Mouse (Mus musculus): ENCODE results near the gene Fmod.

Fmod gene

DNA sequence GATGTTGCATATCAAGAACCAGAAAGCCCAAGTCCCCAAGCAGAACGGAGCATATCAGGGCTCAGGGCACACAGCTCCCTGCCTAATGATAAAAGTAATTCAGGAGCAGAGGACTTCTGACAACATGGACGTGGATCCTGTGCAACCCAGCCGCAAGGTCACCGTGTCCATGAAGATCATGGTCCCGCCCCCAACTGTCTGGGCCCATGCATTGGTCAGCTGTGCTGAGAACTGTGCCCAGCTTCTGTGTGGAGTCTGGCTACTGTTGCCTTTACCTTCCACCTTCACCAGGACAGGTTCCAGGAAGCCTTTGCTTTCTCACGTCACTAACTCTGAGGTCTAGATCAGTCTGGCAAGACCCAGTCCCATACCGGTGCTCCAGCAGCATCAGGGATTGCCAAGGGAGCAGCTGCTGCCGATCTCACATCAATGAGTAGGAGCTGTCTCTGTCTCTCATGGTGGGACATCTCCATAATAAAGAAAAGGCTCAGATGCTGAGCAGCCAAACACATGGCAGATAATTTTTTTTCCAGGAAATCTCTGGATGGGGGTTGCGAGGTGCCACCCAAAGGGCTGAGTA, 18.7 kb downstream of the Fmod start:
- DNase-seq (ENCODE audit: low spot score in 2 of 2): no peak

DNA sequence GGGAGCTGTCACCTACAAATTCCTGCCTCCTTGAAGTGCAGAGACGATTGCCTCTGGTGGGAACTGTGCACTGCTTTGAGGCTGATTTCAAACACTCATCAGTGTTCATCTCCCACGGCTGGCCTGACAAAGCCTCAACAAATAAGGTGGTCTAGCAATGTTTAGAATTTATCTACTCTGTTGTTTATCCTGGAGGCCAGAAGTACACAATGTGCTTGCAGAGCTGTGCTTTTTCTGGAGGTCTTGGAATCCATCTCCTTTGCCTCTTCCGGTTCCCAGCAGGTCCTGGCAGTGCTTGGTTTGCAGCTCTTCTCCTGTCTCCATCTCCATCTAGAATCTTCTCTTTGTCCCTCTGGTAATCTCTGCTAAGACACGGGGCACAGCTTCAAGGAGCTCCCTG, 19.2 kb downstream of the Fmod start:
- DNase-seq (ENCODE audit: low spot score in 2 of 2): no peak

DNA sequence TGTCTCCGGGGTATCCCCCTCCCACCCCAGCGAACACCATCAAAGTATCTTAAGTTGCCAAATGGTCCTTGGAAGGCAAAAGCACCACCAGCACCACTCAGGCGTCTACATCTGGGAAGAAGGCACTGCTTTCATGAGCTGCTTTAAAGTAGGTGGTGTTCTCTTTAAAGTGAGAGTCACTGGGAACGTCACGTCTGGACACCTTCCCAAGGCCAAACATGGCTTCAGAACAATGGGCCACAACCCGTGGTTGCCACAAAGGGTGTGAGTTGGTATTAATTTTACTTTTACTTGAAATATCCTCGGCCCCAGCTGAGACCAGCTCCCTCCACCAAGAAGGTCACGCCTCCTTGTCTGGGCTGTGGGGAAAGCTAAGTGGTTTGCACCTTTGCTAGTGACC, 20.7 kb downstream of the Fmod start:
- no peak for DNase-seq (ENCODE audit: low spot score in 2 of 2)

DNA sequence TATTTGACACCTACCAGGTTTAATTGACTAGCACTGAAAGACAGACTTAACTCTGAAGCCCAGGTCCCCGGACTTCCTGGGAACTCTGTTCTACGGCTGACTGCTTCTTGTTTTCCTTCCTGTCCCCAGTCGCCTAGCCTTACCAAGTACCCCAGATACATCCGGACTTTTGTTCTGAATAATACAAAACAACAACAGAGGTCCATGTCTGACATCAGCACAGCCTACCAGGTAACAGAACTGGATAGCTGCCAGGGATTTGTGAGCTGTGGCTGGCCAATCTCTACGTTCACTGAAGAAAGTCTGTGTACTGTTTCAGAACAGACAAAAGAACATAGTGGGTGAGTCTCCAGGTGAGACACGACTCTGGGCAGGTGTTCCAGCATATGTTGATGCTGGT, 21.8 kb downstream of the Fmod start:
- DNase-seq (ENCODE audit: low spot score in 2 of 2): peak in 1 of 2 experiments; percentile 8

DNA sequence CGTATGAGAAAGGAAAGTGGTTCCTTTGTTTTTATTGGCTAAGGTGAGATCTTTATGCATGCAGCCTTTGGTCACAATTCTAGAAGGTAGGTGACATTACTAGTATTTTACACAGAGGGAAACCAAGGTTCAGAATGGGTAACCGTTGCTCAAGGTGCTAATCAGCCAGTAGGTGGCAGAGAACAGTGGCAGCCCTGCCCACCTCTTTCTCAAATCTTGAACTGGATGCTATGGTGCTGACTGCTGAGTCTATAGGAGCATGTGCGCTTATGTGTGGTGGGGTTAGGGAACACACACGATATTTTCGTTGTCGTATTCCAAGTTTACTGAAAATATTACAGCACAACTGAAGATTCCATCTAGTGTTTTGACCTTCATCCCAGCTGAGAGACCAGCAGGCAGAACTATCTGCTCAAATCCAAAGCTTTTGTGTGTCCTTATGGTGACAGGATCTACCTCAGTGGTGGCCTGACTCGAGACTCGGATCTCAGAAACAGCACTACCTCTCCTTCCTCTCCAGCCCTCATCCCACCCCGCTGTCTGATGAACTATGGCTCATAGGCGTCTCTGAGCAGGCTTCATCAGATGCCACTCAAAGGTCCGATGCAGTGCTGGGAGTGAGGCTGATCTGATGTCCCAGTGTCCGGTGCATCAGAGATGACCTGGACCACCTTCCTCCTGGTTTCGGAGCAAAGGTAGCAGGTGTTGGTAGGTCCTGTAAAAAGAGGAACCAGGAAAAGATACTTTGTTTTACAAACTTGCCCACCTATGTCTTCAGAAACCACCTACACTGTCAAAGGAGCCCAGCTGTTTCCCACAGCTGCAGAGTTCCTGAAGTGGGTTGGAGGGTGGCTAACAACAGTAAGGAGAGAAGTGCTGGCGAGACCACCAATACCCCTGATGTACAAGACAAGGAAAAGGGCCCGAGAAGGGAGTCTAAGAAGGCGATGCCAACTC, 23.0 kb downstream of the Fmod start:
- peak; percentile 64 to 65 for DNase-seq (ENCODE audit: low spot score in 2 of 2)

DNA sequence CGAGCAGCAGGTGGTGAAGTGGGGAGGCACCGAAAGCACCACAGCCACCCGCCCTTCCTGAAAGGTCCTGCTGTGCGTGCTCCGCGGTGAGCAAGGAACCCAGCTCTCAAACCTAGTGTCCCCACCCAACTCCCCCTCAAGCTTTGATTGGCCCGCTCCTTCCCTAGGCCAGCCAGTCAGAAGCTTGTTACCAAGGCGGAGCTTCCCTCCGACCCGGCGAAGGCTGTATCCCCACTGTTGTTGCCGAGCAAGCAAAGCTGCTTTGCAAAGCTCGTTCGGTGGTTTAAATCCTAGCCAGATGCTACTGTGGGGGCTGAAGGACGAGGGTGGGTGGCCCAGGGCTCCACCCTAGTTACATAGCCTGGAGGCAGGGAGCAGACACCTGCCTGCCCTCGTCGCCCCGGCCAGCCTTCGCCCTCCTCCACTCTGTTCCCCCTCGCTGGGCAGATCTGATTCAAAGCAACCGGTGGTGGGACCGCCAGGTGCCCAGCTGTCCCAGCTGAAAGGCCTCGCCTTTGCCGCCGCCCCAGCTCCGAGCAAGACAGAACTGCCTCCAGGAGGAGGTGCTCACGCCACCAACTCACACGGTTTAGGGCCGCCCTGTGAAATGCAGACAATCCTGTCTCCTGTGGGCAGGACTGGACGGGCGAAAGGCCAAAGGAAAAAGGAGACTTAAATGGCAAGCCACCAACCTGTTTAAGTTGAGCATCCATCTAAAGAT, 24.0 kb downstream of the Fmod start:
- DNase-seq (ENCODE audit: low spot score in 2 of 2): peak; percentile 94 to 98

DNA sequence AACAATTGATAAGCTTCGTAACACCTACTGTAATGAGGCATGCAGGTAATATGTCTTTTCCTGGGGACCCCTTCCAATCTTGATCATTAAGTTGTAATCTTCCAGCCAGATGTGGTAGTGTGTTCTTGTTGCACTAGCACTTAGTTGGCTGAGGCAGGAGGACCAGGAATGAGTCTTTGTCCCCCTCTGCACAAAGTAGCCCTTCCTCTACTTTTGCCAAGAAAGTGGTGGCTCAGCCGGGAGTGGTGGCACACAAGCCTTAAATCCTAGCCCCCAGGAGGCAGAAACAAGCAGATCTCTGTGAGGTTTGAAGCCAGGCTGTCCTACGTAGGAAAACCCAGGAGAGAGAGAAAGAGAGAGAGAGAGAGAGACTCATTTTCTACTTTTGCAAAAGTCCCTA, 24.9 kb downstream of the Fmod start:
- no peak for DNase-seq (ENCODE audit: low spot score in 2 of 2)

DNA sequence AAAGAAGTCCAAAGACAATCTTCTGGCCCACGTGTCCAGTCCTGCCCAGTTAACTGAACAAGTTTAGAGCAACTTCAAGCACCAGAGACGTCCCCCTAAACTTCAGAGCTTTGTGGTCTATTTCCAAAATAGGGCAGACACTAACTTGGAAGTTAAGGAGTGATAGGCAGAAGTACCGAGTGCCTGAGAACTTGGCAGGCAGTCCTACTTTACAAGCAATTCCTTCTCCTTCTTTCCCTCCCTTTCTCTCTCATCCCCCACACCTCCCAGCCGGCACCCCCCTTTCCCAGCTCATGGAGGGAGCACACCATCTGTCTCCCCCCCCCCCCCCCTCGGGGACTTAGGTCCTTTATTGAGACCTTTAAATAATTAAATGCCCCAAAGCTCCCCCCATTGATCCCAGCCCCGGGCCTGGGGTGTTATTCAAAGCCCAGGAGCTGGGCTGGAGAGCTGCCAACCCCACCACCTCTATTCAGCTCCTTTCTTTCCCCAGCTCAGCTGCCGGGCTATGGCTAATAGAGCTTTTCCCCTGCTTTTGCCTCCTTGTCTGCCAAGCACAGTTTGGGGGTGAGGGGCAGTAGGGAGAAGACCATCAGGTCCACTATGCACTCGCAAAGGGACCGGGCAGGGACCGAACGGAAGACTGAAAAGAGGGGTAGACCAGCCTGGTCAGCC, 25.5 kb downstream of the Fmod start:
- DNase-seq (ENCODE audit: low spot score in 2 of 2): no peak

DNA sequence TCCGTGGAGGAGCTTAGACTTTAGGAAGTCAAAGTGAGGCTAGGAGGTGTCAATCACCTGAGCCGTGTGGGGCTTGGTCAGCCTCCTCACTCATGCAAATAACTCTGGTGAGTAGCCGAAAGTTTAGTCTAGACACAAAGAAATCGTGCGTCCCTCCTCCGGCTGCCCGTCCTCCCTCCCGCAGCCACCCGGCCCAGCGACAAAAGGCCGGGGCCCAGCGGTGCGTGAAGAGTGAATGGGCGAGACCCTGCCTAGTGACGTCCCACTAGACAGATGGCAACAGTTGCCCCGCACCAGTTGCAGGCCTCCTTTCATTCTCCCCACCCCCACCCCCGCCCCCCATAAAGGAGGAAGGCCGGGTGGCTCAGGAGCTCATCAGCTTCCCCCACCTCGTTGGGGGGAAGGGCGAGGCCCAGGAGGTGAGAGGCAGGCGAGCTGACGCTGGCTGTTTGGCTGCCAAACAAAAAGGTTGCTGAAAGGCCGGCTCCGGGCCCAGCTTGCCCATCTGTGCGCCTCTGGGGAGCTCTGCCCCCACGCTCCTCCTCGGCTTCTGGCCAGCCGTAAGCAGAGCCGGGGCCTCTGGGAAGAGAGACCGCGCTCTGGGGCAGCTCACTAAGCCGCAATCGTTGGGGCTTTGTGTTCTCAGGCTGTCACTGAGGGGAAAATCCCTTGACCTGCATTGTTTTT, 26.2 kb downstream of the Fmod start:
- DNase-seq (ENCODE audit: low spot score in 2 of 2): peak; percentile 77 to 81

DNA sequence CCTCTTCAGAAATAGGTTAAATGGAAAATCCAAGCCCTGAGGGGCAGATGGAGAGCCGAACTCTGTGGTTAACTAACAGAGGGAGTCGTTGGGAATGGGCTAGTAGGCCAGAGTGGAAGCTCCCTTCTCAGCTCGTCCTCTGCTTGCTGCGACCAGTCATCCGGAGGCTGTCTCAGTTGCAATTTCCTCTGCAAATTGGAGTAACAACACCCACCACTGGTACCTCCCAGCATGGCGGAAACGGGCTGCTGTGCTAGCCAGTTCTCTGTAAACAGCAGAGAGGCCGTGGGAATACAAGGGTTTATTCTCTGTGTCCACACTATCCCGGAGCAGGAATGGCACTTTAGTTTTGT, 26.7 kb downstream of the Fmod start:
- DNase-seq (ENCODE audit: low spot score in 2 of 2): peak; percentile 76 to 79

DNA sequence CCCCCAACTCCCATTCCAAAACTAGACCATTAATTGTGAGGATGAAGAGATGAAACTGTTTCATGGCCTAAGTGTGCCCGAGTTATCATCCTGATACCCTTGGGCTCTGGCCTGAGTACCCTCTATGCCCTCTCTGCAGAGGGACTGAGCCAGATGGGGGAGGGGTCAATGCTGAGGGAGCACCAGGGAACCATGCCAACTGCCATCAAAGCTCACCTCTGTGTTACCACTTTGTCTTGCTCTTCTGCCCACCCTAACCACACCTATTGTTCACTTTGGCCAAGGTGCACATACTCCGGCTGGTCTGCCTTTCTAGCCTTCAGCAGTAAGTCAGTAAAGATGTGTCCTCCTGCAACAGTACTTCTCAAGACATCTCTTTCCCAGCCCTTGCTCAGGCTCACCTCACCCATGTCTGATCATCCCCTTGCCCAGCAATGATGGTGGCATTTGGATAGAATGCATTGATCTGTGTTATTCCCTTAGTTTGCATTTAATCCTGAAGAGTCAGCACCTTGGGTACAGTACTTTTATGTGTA, 27.3 kb downstream of the Fmod start:
- no peak for DNase-seq (ENCODE audit: low spot score in 2 of 2)

DNA sequence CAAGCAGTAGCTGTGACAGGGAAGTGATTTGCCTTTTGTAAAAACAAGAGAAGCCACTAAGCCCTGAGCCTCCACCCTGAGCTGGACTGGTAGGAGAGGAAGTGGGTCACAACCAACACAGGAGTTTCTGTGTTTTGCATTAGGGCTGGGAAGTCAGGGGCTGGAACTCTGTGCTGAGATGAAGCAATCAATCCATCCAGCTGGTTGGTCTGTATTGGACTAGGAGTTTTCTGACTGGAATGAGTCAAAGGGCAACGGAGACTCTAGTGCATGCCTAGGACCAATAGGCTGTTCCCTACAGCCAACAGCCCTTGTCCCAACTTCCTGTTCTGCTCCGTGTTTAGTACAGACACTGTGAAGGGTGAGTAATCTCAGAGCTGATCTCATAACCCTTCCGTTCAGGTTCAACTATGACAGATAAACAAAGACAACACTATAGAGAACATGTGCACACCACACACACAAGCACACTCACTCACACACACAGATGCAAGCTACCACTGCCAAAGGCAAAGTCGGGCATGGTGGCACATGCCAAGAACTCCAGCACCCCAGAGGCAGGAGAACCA, 28.3 kb downstream of the Fmod start:
- no peak for DNase-seq (ENCODE audit: low spot score in 2 of 2)

DNA sequence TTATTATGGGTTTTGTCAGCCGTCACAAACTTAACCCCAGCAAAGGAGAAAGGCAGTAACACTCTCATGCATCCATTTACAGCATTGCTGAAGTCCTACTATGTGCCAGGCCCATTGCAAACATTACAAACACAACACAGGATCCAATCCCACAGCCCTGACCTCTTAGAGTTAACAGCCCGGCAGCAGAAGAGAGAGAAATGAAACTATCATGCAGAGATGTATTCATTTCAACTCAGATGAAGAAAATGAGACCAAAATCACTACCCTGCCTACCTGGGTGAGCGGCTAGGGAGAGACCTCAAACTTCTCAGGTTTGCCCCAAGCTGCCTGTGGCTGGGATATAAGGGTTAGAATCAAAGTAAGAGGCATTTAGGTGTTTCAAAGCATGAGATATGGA, 29.5 kb downstream of the Fmod start:
- no peak for DNase-seq (ENCODE audit: low spot score in 2 of 2)

DNA sequence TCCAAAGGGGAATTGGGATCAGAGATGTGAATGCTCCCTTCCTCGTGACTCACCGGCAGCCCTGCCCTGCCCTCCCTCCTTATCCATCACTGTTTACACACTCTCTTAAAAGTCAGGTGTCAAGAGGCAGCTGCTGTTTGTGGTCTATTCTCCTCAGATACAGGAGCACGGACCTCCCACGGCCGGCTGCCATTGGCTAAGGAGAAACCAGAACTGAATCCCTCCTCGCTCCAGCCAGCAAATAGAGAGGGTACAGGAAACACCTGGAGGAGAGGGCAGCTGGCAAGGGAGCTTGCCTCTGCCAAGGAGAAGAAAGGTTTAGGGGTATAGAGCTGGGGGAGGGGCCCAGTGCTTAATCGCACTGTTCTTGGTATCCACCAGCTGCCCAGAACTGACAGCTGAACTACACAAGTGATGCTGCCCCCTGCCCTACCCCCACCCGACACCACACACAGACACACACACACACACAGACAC, 30.1 kb downstream of the Fmod start:
- peak; percentile 86 to 94 for DNase-seq (ENCODE audit: low spot score in 2 of 2)

DNA sequence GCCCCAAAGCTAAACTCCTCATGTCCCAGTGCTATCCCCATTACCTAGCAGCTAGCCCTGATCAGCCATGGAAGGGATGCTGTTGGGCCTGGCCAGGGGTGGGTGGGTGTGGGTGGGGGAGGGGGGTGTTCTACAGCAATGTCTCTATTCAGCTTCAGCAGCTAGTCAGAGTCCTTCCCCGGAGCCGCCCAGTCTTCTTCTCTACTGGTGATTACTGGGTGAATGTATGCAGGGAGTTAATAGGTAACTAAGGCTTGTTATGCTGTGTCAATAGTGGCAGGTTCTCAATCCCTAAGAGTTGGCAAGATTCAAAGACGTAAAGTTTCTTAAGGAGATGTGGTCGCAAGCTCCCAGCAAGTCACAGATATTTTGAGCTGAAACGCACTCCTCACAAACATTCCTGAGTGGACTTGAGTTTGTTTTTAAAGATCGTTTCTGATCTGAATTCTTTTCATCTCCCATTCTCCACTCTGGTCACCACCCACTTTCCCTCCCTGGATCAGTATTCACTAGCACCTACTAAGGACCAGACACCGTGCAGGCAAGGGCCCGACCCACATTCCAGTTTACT, 33.1 kb downstream of the Fmod start:
- no peak for DNase-seq (ENCODE audit: low spot score in 2 of 2)

DNA sequence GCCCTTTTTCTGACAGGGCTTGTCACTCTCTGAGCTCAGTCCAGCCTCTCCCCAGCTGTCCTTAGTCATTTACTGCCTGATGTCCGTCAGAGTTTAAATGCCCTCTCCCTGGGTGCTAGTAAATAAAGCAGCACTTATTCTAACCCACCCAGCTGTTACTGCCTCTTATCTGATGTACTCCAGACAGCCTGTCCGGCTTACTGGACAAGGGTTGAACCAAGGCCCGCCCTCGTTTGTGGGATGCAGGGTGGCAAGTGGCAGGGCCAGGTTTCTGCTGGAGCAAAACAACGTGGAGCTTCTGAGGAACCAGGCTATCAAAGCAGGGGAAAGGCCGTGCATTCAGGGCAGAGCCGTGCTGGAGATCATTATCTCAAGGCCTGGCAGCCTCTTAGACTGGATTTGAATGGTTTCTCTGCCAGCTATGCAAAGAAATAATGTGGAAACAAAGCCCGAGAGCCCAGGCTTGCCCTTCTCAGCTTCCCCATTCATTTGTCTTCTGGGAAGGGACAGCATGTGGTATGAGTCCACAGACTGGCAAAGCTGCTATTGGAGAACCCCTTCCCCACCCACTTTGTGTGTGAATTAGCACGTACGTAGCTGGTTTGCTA, 34.5 kb downstream of the Fmod start:
- DNase-seq (ENCODE audit: low spot score in 2 of 2): no peak

DNA sequence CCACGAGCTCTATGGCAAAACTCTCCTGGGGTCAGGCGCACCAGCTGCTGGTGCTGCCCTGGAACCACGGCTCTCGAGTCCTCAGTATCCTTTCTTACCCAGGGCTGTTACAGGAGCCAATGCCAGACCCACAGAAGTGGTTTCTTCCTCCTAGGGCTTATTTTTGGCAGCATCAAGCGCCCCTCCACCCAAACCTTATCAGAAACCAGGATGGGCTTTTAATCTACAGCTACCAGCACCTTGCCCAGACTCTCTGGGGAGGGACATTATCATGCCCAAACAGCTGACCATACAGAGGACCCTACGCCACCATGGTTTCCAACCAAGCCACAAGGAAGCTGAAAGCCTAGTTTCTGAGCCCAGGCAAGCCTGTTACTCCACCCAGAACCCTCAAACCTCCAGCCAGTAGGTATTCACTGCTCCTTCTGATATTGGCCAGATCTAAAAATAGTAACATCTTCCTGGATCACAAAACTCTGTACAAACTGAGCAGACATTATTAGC, 36.1 kb downstream of the Fmod start:
- no peak for DNase-seq (ENCODE audit: low spot score in 2 of 2)

DNA sequence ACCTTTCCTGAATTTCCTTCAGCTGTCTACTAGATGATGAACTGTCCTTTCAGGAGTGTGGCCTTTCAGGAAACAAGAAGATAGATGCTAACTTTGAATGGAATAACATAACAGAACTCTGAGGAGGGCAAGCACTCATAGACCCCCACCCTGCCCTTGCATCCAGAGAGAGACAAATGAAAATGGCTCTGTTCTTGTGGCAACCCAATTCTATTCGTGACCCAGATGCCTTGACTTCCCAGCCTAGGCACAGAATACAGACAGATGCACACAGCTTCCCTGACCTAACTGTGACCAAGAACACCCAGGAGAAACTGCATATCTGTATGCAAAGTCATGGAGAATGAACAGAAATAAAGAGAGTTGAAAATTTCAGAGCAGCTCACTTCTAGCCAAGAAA, 36.6 kb downstream of the Fmod start:
- DNase-seq (ENCODE audit: low spot score in 2 of 2): no peak

DNA sequence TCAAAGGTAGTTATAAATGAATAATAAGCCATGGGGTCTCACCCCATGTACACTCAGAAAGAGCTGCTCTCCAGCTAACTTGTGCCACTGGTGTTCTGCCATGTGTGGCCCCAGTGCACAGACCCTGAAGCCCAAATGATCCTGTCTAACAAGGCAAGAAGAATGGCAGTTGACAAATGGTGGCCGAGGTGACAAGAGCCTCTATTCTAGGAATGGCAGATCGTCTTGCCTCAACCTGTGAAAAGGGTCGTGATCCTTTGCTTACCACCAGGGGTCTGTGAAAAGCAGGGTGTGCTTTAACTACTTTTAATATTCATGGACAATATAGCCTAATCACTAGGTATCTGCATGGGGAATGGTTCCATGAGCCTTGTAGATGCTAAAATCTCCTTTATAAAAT, 37.1 kb downstream of the Fmod start:
- no peak for DNase-seq (ENCODE audit: low spot score in 2 of 2)

DNA sequence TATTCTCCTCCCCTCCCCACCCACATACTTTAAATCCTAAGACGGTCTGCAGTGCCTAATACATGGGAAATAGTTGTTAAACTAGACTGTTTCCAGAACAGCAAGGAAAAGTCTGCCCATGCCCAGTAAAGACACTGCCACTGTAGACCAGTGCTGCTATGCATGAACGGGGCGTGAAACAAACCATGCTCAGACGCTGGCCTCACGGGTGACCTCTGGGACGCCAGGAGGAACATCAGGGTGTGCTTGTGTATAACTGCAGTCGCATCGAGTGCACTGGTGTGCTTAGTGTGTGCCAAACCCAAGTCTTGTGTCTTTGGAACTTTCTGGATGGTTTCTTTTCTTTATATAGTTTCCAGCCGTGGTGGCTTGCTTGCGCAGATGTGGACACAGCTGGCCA, 37.6 kb downstream of the Fmod start:
- no peak for DNase-seq (ENCODE audit: low spot score in 2 of 2)
